Mouse (Mus musculus) kidney, adult 2 months (tissue): ENCODE data around the gene Gkap1.

ENCODE experiments used
- CTCF ChIP-seq: fragments of 200-500 bp; conservative IDR thresholded peaks from 2 replicates; pipeline ENCODE4 v1.5.1; 2011; ENCODE audit warnings: low read depth, mild to moderate bottlenecking, control low read depth, low read length, moderate library complexity, mixed read lengths; ENCODE audit not compliant: insufficient read depth, insufficient read length
- POLR2A ChIP-seq: fragments of 200-500 bp; IDR thresholded peaks from one replicate; pipeline ENCODE4 v1.6.1; 2011; ENCODE audit warnings: low read depth, low read length, control low read depth

DNA sequence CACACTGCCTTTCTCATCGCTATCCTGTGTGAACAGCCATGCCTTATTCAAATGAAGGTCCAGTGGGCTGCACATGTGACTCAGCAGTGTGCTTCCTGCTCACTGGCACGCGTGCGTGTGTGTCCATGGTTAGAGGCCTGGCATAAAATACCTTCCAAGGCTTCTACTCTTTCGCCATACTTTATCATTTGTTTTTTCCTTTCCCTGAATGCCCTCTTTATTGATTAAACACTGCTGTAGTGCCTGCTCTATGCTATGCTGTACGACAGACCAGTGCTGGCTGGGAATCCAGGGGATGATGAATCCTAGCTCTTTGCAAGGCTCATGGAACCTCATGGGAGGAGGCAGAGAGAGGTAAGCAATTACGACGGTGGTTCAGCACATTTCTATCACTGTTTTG, 43.4 kb downstream of the Gkap1 start:
- TF ChIP-seq CTCF (no peak), POLR2A (no peak)
